Mouse (Mus musculus) thymus, postnatal 4 days (tissue): ENCODE measurements around the gene Gemin8.

Experiments
- DNase-seq: peaks from one replicate; pipeline ENCODE4 v3.0.0; 2021

Gene Gemin8

DNA sequence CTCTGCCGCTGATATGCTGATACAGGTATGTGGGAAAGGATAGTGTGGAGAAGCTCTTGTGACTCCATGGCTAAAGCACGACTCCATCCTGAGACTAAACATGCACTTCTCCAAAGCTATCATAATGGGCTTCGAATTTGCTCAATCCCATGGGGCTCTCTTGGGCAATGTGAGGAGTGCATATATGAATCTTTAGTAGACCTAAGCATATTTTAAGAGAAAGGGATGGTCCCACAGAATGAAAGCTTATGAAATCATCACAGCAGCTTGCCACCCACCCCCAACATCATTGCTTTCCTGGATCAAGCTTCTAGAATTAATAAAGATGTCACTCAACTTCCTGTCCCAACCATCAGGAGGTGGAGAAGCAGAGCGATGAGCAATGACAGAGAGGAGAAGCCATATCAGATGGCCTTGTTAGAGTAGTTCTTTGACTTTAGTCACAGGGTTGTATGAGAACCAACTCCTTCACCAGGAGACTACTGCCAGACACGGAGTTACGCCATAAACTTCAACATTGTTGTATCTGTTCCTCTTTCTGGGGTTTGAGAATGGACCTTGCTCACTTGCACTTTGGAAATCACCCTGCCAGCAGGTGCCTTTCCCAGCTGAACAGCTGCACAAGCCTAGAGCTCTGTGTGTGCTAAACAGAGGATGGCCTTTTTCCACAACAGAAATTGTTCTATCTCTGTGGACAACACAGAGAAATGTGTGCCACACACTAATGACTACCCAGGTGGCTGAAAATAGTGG is 60.4 kb downstream of the Gemin8 start:
- no peak for DNase-seq

DNA sequence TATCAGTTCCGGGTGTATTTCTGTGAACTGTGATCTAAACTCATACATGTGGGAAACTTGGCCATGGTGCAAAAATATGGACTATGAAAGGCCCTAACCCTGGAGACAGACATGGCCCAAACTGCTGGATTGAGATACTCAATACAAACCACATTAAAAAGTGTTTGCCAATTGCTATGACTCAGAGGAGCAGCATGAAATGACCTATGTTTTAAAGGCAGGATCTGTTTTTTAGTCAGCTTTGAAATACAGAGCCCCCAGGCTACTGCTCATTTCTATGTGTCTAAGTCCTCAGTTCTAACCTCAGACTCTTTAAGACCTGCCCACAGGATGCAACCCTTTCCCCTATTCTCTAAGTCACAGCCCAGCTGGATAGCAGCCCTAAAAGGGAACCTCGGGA is 65.9 kb downstream of the Gemin8 start:
- DNase-seq, result no peak

DNA sequence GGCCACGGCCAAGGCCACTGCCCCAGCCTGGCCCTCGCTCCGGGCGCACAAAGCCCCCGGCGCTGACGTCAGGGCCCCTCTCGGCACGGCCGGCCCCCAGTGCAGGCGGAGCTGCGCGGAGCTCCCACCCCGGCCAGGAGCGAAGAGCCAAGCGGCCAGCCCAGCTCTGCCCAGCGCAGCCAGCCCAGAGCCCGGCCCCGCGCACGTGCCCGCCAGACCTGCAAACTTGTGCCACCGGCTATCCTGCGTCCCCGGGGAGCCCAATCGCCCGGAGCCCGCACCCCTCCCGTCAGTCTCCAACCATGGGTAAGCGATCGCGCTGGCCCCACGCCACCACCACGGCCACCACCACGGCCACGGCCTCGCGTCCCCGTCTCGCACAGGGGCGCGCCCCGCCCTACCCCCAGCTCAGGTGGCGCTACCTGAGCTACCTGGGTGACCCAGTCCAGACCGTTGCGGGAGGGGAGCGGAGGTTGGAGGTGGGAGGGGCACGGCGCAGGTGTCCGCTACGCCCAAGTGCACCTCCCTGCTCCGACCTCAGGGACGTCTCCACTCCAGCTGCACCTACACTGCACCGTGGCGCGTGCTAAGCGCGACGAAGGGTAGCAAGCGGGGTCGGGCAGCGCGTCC is 68.7 kb downstream of the Gemin8 start, which contains the start of gene Gpm6b:
TSS of gene Gpm6b (plus strand) at position 81 of the 630 bp plus-strand sequence.
- DNase-seq, result peak; percentile 19

DNA sequence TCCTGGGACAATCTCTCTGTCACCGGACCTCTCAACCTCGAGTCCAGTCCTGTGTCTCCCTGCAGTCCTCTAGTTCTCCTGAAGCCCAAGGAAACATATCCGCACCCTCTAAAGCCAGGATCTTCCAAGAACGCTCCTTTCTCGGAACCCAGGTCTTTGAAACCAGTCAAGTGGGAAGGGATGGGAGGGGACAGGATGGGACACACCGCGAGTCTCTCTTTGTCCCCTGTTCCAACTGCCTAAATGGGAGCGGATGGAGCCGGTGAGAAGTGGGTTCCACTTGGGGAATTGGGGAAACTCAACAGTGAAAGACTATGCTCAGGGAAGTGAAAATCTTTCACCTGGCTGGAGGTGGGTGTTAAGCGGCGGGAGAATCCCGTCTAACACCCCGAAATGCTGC is 69.3 kb downstream of the Gemin8 start:
- no peak for DNase-seq
